Mouse (Mus musculus): ENCODE measurements around the gene Dnah7c.

Dnah7c gene

GRCm38 (mm10) chr1:46856498-46856897 lies 431.1 kb downstream of the Dnah7c start:
- DNase-seq = no peak
